Mouse (Mus musculus): Measurements from ENCODE around the gene Wdr74.
A peak's percentile ranks its signal among the peaks of the same experiment; 100 is the strongest.

The Wdr74 gene

DNA sequence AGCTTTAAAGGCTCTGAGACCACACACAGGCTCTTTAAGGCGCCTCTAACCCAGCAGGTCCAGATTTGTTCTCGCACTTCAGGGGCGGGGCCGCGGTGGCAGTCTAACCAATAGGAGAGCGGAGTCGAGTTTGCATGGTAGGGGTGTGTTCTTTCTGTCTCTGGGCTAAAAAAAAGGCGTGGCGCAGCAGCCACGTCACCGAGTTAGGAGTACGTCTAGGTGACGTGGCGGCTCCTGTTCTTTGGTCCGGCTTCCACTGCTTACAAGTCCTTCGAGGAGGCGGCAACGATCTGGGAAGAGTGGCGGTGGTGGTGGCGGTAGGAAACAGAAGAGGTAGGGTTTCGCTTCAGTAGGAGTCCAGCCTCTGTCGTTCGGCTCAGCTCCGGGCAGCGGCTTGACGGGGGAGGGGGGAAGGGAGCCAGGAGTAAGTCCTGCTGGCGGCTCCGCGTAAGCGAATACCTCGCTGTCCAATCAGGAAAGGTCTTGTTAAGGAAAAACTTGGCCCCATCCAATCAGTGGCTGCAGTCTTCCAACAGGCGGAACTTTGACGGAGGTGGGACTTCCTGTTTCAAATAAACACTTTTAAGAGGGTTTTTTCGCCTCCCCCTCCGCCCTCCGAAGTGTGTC is 5.7 kb downstream of the Wdr74 start, which contains the start of gene Stx5a:
Stx5a (plus strand) TSS at position 171 of the 627 bp plus-strand sequence.
- peak; percentile 98 for DNase-seq (ENCODE audit: low spot score)

DNA sequence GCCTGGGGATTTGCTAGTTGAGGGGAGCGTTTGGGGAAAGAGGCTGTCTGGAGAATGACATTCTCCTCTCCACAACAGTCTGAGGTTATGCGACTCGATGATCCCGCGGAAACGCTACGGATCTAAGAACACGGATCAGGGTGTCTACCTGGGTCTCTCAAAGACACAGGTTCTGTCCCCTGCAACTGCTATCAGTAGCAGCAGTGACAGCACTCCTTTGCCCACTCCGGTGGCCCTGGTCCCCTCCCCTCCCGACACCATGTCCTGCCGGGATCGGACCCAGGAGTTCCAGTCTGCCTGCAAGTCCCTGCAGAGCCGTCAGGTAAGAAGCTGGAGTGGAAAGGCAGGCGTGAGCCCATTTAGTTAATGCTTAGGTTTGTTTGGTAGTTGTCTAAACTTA is 6.5 kb downstream of the Wdr74 start:
- no peak for DNase-seq (ENCODE audit: low spot score)

DNA sequence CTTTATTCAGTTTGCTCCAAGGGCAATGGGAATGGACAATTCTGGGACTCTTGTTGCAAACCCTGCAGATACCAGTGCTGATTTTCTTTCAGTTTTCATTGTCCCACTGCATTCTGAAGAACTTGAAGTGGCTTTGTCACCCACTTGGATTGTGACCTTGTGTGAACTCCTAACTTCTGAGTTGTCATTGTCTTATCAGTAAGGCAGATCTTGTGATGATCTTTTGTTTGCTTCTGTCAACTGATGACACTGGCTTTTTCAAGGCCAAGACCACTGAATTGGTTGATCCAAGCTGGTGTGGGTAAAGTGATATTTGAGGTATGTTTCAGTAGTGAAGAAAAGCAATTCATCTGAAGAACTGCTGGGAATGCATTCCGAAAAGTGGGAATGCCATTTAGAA is 9.8 kb downstream of the Wdr74 start:
- no peak for DNase-seq (ENCODE audit: low spot score)

DNA sequence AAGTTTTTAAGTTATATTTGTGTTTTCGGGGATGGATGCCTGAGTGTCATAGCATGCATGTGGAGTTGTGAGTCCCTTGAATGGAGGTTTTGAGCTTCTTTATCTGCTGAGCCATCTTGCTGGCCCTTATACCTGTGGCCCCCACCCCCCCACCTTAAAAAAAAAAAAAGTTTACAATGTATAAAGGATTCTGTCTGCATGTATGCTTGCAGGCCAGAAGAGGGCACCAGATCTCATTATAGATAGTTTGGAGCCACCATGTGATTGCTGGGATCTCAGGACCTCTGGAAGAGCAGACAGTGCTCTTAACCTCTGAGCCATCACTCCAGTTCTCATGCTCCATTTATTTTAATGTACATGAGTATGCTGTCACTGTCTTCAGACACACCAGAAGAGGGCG is 11.7 kb downstream of the Wdr74 start:
- DNase-seq (ENCODE audit: low spot score) = peak; percentile 49

DNA sequence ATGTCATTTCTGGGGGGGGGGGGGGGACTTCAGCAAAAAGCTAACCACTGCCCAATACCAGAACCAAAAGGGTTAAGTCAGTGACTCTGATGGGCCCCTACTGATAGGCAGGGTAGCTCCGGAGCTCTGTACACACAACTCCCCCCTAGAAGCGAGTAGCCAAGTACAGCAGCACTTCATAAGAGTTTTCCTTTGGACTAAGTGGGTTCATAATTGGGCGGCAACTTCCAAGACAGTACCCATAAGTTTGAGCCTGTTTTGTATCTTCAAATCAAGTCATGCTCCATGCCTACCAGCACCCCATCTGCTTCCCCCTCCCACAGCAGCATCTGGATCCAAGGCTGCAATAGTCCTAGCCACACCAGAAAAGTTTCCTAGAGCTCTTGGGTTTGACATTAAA is 20.0 kb downstream of the Wdr74 start:
- no peak for DNase-seq (ENCODE audit: low spot score)

DNA sequence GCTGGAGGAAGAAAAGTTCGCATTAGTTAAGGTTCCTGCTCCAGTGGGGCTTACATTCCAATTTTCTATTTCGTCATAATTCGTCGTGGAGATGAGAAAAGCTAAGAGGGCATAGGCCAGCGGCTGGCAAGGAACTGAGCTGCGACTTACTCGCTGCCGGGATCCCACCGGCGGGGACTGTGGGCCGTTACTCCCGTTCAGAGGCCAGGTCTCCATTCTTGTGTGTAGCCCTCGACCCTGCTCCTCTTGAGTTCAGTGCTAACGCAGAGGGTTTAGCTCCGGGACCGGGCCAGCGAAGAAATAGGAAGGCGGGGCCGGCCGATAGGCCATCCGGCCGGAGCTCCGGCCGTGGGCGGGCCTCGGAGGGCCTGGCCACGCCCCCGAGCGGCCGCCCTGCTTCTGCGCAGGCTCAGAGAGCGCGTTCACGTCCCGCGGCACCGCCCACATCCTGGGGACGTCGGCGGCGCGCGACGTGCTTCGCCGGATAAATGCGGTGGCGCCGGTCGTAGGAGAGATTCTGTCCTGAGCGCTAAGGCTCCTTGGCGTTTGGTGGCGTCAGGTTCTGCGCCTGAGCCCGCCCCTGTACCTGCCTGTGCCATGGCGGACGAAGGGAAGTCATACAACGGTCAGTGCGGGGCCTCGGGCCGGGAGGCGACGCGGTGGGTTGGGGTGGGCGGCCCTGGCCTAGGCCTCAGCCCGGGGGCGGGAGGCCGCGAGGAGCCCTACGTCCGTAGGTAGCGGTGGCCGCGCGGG is 21.2 kb downstream of the Wdr74 start, which contains the start of gene Nxf1:
Nxf1 (plus strand) TSS at position 439 of the 753 bp plus-strand sequence.
- DNase-seq (ENCODE audit: low spot score) = peak; percentile 96

DNA sequence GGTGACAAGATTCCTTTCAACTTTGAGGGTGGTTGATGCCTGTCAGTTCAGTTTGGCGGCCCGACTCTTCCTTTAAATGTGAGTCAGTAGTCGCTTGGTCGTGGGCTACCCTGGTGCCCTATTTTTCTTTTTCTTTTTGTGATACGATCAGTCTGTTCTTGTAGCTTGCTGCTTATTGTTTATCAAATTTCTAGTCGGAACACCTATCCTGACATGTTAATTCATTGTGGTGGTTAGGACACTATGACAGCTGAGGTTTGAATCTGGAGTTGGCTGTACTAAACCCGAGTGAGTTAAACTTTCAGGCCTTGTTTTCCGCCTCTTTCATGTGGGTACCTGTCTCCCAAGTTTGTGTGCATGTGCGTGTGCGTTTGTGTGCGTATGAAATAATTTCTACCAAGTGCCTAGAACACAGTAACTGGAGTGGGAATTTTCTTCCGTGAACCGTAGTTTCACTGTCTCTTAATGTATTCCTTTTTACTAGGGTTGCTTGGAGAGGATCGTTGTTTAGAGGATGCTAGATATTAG is 21.9 kb downstream of the Wdr74 start:
- no peak for DNase-seq (ENCODE audit: low spot score)

DNA sequence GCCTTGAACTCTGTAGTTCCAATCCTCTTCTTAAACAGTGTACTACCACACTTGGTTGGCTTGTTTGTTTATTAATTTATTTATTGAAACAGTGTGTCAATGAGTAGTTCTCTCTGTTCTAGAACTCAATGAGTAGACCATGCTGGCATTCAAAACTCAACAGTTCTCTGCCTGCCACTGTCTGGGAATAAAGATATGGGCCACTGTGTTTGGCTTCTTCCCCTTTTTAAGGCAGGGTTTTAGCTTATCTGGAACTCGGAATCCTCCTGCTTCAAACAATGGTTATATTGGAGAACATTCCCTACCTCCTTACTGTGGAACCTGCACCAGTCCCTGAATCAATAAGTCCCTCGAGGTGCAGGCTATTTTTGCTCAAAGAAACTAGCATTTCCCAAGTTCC is 23.3 kb downstream of the Wdr74 start:
- DNase-seq (ENCODE audit: low spot score) = no peak

DNA sequence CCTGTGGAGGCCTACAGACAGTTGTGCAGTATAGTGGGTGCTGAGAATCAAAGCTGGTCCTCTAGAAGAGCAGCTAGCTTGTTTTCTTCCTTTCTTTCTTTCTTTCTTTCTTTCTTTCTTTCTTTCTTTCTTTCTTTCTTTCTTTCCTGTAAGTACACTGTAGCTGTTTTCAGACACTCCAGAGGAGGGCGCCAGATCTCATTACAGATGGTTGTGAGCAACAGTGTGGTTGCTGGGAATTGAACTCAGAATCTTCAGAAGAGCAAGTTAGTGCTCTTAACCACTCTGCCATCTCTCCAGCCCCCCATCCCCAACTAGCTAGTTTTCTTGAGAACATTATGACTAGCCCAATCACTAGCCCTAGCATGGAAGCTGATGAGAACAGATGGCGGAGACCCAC is 25.1 kb downstream of the Wdr74 start:
- no peak for DNase-seq (ENCODE audit: low spot score)

DNA sequence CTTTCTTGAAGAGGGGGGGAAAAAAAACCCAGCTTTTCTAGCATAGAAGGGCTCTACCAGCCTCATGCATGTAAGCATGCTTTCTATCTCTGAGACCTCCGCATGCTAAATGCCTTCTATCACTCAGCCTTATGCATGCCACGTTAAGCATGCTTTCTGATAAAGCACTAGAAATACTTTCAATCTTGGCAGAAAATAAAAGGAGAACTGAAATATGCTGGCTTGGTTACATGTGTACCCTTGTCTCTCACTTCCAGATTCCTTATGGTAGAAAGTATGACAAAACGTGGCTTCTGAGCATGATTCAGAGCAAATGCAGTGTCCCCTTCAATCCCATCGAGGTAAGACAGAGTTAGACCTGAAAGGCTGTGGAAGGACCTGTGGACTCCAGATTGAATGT is 27.6 kb downstream of the Wdr74 start:
- DNase-seq (ENCODE audit: low spot score) = no peak

DNA sequence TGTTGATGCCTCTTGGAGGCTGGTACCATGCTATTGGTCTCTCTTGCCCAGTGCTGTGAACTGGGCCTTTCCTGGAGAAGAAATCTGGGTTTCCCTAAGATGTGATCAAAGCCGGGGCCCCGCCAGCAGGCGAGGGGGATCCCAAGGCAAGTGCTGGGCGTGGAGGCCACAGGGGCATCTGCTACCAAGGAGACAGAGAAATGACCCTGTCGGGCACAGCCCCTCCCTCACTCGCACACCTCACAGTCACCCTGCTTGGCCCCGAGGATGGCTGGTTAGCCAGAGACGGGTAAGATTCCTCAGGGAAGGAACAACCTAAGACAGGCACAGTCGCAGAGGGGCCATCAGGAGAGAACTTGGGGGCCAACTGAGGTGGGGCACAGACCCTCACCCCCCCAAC is 29.9 kb downstream of the Wdr74 start:
- no peak for DNase-seq (ENCODE audit: low spot score)

DNA sequence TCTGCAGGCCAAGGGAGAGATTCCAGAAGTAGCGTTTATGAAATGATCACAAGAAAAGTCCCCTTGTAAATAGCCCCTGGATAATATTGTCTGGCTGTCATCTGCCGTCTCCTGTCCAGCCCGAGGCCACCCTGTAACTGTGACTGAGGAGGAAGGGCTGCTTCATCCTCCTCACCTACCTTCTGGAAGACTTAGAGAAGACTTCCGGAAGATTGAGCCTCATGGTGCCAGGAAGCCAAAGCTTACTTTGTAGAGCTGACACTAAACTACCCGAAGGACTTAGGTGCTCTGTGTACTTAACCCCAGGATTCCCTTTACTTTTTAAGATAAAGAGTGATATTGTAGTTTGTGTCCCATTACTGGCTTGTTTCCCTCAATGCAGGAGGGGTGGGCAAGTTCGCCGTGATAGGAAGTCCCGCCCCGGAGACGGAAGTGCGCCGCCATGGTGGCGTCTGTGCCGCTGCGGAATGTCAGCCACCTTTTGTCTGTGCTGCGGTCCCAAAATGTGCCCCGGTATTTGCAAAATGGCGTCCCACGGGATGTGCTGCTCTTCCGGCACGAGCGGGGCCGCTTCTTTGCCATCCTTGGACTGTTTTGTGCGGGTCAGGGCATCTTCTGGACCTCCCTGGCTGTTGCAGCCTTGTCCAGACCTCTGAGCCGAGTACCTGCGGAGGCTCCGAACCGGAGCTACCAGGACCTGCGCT is 35.1 kb downstream of the Wdr74 start, which contains the start of gene Tmem223:
Tmem223 (plus strand) TSS at position 430 of the 704 bp plus-strand sequence.
- DNase-seq (ENCODE audit: low spot score) = peak; percentile 78

DNA sequence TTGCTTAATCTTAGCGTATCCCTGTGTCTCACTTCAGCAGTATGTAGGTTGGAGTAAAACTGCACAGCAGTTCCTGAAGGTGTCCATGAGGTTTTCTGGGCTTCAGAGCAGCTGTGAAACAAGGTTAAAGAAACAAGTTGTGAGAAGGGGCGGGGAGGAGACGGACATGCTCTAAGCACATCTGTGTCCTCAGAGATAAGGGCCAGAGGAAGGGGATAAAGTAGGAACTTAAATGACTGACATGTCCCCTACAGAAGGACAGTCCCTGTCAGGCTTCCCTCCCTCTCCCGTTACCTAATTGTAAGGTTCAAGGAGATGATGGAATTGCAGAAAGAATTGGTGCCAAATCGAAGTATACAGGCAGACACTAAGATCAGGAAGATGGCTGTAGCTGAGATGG is 37.4 kb downstream of the Wdr74 start:
- DNase-seq (ENCODE audit: low spot score) = no peak

DNA sequence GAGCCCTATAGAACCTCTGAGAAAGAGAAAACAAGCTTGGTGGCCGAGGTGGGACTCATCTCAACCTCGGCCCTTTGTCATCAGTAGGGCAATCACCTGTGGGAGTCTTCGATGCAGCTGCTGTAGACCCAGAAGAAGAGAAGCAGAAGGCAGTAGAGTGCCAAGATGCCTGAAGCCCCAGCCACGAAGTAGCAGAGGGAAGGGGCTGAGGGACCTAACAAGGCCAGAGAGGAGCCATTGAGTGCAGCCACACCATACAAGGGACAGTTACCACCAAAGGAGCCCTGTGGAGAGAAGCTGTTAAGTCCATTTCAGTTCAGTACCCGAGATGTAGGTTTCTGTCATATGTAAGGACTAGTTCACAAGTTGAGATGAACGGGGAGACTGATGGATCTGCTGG is 37.8 kb downstream of the Wdr74 start:
- DNase-seq (ENCODE audit: low spot score) = no peak

DNA sequence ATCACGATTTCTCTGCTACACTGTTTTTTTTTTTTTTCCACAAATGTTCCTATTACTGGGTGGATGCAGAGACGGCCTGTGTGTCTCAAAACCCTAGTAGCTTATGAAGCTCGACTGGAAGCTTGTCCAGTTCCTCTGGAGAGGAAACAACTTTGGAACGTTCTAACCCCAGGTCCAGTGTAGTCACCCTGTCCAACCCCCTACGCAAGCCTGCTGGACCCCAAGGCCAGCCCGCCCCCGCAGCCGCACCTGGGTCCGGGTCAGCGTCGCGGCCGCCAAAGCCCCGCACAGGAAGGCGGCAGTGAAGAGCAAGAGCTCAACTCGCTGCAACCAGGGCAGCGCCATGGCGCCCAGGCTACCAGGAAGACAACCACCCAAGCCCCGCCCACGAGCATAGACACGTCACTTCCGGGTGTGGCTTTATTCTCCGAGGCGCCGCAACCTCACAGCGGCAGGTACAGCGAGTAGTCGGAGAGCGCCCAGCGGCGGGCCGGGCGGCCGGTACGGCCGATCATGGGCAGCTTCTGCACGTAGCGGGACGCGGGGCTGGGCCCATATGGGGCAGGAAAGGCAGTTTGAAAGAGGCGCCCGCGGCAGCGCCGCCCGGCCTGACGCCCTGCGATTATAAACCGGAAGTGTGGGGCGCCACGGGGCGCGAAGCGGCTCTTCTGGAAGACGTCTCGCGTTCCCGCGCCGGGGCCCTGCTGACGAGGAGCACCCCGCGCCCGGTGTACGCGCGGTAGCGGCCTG is 38.6 kb downstream of the Wdr74 start, which contains the start of gene Tmem179b:
Tmem179b (minus strand) TSS at position 382 of the 750 bp plus-strand sequence.
- peak; percentile 97 for DNase-seq (ENCODE audit: low spot score)

DNA sequence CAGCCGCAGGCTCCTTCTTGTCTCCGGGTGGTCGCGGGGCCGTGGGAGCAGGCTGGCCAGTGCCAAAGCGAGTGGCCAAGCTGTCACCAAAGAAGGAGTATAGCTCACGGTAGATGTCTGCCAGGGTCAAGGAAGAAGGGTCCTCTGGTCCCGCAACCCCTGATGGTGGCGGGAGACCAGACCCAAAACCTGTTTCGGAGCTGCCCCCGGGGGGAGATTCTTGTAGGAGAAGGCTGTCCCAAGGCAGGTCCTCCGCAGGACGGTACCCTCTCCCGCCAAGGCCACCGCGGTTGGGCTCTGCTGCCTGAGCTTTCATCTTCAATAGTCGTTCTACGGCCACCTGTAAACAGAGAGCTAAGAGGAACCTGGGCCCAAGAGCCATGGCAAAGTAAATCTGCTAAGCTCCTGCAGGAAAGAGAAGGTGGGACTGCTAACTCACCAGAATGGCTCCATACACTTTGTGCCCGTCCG is 39.4 kb downstream of the Wdr74 start:
- no peak for DNase-seq (ENCODE audit: low spot score)

DNA sequence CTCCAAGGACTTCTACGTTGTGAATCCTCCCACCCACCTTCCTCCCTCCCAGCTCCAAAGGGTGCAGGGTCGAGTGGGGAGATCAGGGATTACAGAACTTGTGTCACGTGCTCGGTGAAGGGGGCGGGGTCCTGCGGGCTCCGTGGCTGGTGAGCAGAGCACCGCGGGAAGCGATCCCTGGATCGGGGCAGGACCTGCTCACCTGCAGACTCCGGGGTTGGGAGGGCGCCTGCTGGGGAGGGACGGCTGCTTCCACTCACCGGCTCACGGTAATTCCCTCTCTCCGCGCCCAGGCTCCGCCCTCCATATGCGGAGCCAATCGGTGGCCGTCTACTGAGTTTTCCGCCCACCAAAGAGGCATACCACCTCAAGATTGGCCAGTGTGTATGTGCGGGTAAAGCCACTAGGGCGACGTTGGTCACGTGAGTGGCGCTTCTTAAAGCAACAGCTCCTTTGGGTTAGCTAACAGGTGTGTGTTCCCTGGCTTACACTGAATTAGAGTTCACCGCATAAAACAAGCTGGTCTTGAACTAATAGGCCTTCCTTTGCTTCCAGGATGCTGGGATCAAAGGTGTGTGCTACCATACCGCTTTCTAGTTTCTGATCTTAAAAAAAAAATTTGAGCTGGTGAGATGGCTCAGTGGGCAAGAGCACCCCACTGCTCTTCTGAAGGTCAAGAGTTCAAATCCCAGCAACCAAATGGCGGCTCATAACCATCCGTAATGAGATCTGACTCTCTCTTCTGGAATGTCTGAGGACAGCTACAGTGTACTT is 50.6 kb downstream of the Wdr74 start, which contains the start of gene Taf6l:
Taf6l (minus strand) TSS at position 410 of the 774 bp plus-strand sequence.
- DNase-seq (ENCODE audit: low spot score) = peak; percentile 94

DNA sequence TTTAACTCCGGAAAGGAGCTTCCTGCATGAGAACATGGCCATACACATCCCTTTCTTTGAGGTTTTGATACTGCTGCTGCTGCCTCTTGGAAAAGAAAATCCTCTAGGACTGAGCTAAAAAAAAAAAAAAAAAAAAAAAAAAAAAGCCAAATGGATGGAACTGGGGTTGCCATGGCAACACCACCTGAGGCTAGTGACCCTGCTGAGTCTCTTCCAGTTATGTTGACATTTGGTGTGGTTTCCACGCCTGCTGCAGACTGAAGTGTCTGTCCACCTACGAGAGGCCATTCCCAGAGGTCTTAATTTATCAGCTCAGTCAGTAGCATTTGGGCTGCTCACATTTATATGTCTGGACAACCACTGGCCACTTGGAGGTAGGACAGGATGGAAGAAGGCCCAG is 52.9 kb downstream of the Wdr74 start:
- DNase-seq (ENCODE audit: low spot score) = peak; percentile 52

DNA sequence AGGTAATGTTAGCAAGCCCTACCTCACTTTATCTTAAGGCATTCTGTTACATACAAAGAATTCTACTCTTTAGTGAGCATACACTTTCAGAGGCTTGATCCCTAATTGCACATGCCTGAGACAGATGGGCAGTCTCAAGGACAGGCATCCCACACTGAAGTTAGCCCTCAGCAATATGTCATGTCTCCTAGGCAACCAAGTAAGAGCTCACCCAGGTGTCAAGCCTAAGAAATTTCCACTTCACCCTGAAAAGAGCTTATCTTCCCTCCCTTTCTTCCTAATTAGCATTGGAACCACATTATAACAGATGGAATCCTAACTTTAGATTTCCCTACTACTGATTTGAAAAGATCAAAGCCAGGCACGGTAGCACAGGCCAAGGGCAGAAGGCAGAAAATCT is 53.5 kb downstream of the Wdr74 start:
- DNase-seq (ENCODE audit: low spot score) = no peak

DNA sequence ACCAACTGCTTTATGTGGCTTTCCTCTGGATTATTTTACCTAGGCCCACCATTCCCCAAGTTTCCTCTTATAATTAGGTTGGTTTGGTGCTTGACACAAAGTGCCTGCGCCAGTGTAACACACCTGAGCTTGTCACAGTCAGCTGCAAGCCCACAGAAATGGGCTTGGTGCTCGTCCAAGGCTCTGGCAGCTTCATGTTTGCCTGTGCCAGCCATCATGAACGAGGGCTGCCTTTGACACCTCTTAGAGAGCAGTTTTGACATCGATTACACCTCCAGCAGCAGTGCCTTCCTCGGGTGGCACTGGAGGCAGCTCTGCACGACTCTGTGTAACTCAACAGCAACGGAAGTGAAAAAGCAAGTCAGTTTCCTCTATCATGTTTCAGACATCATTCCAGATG is 54.5 kb downstream of the Wdr74 start:
- DNase-seq (ENCODE audit: low spot score) = no peak

Data from retina, embryonic 14.5 days (tissue).